Mouse (Mus musculus) central nervous system, embryonic 18 days (tissue): ENCODE measurements around the gene Prnd. TPM values are rescaled to one million over a fixed set of nuclear protein-coding genes. Genes with fewer than 3 reads are reported as not detected.

Experiments used
- polyA plus RNA-seq: library from polyadenylated mRNA; depleted of rRNA; stranded (reverse); fragments of >200 nt; gene quantifications from 2 replicates; pipeline ENCODE4 v1.2.3, GENCODE M21; 2012; rRNA removed

Gene Prnd
- polyA plus RNA-seq = 7.0 TPM in 2 replicates

GRCm38 (mm10) chr2:131950598-131951095 is at the start of gene Prnd:
Gene Prnd, plus strand, starts transcription at chr2:131950861.

GRCm38 (mm10) chr2:131909683-131910572 is 40.7 kb upstream of the Prnd start, which contains the start of the genes Prnp and Prn:
Gene Prnp, plus strand, starts transcription at chr2:131909928.
Gene Prn, plus strand, starts transcription at chr2:131909957.

Other genes starting within 250 kb of the Prnd start
- gene Erv3, start 91.1 kb upstream of the Prnd start, polyA plus RNA-seq = 0.05 and 0.06 TPM in 2 replicates
- 204 and 218 TPM in 2 replicates for gene Prnp, start 40.9 kb upstream of the Prnd start, polyA plus RNA-seq
- gene Prn, start 40.9 kb upstream of the Prnd start, polyA plus RNA-seq = 0.04 and 0.10 TPM in 2 replicates
- gene Rassf2, start 79.4 kb downstream of the Prnd start, polyA plus RNA-seq = 19.5 and 21.3 TPM in 2 replicates
- 43.7 and 45.6 TPM in 2 replicates for gene Slc23a2, start 194.2 kb downstream of the Prnd start, polyA plus RNA-seq